Mouse (Mus musculus): Measurements from ENCODE around the gene Col13a1.
A peak's percentile ranks its signal among the peaks of the same experiment; 100 is the strongest.

Gene Col13a1

DNA sequence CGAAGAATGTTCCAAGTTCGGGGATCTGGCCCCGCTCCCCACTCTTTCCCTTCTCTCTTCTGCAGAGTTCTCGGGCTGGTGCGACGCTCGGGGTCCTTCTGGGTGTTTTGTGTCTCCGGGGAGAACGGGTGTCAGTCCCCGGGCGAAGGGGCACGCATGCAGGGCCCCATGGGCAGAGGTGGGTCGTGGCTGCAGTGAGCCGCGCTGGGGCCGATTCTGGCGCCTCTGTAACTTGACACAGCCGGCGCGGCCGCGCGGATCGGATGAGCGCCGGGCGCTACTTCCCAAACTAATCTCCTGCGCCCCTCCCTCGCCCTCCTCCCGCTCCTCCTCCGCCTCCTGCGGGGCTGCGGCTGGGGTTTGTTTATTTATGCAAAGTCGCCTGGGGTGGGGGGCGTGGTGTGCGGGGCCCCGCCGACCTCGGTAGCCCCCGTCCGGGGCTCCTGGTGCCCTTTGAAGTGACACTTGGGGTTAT is at the start of gene Col13a1:
Gene Col13a1, minus strand, starts transcription at position 243 of the 475 bp plus-strand sequence.
- peak; percentile 61 for DNase-seq

DNA sequence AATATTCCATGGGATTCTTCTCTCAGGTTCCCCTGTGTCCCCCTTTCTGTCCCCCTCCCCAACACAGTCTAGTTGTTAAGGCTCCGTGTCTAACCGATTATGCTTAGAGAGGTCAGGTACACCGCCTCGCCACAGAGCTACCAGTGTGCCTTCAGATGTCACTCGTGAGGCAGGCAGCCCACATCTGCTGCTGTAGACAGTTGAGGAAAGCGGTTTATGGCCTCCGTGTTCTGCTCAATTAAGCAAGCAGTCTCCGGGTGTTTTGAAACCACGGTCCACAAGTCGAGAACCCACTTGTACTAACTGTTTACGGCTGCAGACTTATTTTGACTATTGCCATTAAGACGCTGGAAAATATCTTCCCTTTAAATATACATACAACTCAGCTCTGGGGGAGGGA is 48.8 kb upstream of the Col13a1 start:
- DNase-seq = no peak

DNA sequence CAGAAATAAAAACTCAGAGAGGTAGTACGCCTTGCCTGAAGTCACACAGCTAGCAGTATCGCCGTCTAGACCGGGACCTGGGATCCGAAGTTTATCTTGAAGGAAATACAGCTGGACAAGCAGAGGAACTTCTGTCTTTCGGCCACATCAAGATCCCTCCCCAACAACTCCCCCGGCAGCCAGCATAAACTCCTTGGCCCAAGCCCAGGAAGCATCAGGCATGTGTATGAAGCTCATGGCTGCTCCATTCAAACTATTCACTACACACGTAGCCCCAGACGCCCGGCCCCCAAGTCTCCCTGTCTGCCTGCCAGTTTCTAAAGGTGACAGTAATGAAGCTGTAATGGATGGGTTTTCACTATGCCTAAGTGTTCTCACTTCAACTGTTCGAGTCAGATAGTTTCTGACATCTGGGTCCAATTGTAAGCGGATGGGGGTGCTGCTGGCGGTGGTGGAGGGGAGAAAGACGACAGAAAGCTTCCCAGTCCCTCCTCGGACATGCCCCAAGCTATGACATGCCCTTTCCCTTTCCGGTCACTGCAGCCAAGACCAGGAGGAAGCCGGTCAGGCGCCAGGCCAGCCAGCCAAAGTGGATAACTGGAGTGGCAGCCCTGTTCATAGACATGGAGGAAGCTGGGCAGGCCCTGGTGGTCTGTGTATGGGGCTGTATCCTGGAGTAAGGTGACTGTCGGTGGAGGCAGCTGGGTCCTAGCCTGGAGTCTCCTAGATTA is 45.1 kb upstream of the Col13a1 start:
- peak; percentile 87 for DNase-seq

DNA sequence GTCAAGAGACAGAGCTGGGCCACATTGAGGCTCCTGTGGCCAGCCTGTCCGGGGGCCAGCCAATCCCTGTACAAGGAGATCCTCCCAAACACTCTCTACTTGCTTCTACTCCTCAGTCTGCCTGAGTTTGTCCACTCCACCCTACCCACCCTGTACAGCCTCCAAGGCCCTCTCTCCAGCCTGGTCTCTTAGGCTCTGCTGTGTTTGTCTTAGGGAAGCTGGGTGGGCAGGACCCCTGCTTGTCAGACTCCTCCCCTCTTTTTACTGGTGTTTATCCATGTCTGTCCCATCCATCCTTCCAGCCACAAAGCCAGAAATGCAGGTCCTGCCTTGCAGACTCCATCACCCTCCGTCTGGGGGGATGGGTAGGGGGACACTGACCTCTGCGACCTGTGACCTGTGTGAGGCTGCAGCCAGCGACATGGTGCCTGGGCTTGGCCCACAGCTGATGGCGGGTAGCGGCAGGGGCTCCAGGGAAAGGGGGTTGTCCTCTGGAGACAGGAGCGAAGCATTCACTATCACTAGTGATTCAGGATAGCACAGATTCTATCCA is 41.2 kb upstream of the Col13a1 start:
- DNase-seq = peak; percentile 9

DNA sequence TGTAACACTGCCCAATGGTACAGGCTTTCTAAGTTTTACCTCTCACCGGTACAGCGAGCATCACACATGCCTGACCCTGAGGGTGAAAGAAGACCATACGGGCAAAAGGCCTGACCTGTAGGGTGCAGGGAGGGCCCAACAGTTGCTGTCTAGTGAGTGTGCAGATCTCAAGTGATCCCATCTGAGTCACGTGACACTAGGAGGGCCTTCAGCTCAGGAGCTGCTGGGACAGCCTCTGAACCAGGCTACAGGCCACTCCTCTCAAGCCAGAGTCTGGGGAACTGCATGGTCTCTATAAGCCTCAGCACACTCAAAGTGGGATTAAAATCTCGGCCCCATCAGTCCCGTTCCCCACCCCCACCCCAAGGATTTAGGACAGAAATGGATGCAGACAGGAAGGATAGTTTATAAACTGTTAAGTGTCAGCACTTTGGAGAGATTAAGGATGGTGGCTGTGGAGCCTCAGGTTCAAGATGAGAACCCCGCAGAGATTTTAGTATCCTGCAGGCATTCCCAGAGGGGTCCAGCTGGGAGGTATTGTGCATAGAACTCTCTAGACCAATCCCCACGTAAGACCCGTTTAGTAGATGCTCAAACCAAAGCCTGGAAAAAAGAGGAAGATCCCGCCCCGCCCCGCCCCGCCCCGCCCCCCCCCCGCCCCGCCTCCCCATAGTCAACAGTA is 40.6 kb upstream of the Col13a1 start:
- DNase-seq = peak; percentile 26

DNA sequence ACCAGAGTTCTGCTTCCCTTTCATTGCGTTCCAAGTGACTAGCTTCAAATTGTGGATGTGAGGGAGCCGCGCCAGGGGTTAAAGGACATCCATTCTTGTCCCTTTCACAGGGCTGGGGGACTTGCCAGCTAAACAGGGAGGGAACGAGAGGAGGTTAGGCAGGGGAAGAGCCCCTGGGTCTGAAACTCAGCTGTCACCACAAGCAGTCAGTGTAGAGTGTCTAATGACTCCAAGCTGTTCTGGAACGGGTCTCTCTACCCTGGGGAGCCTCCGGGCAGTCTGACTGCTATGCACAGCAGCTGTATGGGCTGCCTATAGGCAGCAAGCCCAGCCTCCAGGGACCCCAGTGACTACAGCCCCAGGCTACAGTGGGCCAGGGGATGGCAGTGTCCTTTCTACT is 38.0 kb upstream of the Col13a1 start:
- peak; percentile 70 for DNase-seq

DNA sequence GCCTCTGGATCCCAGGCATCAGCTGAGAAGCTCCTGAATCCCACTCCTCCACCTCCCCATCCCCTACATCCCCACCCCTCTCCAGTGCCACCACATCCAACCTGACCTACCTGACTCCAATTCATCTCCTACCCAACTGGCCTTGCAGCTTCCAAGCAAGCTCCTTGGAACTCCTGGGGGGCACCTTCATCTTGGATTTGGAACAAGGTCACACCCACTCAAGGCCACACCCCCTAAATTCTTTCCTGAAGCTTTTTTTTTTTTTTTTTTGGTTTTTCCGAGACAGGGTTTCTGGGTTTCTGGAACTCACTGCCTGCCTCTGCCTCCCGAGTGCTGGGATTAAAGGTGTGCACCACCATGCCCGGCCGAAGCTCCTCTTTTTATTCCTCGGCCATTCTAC is 34.3 kb upstream of the Col13a1 start:
- DNase-seq = no peak

DNA sequence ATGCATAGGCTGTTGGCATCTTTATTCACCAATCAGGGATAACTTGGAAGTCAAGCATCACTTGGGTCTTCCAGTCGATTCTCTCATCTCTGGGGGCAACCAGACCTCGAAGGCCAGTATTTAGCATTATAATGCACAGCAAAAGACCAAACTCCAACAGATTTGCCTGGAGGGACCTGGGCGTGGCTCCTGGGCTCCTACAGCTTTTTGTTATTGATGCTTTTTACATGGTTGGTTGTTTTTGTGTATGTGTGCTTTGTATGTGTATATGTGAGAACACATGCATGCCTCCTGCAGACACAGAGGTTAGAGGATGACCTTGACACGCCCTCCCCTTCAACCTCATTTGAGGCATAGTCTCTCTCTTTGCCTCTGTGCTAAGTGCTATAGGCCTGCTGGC is 33.5 kb upstream of the Col13a1 start:
- DNase-seq = no peak

DNA sequence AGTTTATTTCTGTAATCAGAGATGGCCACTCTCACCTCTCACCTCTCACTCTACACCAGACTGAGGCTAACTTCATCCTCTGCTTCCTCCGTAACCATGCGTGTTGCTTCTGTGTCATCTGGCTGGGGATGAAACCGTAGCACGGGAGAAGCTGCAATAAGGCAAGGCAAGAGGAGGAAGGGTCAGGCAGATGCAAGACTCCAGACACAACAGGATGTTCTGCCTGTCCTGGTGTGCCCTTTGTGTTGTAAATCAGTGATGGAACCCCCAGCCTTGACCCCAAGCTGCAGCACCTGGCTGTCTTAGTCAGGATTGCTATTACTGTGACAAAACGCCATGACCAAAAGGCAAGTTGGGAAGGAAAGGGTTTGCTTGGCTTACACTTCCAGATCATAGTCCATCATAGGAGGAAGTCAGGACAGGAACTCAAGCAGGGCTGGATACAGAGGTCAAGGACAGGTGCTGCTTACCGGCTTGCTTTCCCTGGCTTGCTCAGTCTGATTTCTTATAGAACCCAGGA is 31.1 kb upstream of the Col13a1 start:
- DNase-seq = no peak

DNA sequence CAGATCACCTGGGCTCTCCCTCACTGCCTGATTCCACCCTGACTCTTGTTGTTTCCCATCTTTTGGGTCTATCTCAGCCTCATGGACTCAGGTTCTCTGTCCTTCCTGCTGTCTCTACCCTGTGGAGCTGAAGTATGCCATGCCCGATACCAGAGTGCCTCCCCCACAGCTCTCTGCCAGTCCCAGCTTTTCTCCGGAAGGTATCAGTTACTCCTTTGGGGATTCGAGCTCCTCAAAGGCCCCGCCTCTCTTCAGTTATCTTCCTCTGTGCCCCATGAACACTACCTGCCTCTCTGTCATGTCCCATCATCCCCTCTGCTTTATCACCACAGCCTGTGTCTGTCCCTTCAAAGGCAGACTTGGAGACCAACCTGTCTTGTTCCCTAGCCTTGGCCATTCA is 29.1 kb upstream of the Col13a1 start:
- no peak for DNase-seq

DNA sequence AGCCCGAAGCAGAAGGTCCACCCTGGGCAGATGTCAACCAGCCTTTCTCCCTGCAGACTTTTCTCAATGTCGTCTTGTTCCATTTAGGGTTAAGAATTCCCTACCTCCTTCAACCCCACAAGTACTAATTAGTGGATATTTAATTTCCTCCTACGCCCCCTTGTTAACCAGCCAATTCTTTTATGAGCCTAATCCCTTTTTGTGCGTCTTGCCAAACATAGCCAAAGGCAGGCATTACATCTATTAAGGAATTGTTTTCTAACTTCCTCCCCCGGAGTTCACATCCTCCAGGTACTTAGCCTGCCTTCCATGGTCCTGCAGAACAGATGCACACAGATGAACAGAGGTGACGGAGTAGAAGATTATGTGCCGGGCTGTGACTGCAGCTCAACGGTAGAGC is 27.5 kb upstream of the Col13a1 start:
- DNase-seq = no peak

DNA sequence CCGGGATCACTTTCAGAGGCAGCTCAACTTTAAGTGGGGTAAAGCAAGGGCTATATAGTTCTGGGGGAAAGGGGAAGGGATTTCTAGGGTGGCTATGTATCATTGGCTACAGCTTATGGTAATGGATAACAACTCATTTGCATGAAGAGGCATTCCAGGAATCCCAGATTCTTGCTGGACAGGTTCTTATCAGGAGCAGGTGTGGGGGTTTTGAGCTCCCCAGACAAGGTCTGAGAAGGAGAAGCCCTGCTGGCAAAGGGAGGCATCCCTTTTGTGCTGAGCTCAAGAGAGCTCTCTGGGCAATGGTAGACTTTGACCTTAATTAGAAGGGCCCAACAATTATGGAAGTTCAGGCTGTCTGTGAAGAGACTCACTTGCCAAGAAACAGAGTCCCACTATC is 21.3 kb upstream of the Col13a1 start:
- DNase-seq = no peak

DNA sequence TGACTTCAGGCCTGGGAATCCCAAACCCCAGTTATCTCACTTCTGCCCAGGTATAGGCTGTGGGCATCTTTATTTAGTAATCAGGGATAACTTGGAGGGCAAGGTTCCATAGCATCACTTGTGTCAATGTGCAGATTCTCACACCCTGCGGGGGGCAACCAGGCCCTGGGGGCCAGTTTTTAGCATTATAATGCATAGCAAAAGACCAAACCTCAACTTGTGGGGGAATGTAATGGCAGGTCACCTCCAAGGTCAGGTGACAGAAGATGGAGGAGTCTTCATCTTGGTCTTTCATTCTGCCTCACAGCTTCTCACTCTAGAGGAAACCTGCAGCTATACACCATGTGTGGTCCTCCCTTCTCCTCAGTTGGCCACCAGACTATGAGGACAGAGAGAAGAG is 20.9 kb upstream of the Col13a1 start:
- DNase-seq = no peak

DNA sequence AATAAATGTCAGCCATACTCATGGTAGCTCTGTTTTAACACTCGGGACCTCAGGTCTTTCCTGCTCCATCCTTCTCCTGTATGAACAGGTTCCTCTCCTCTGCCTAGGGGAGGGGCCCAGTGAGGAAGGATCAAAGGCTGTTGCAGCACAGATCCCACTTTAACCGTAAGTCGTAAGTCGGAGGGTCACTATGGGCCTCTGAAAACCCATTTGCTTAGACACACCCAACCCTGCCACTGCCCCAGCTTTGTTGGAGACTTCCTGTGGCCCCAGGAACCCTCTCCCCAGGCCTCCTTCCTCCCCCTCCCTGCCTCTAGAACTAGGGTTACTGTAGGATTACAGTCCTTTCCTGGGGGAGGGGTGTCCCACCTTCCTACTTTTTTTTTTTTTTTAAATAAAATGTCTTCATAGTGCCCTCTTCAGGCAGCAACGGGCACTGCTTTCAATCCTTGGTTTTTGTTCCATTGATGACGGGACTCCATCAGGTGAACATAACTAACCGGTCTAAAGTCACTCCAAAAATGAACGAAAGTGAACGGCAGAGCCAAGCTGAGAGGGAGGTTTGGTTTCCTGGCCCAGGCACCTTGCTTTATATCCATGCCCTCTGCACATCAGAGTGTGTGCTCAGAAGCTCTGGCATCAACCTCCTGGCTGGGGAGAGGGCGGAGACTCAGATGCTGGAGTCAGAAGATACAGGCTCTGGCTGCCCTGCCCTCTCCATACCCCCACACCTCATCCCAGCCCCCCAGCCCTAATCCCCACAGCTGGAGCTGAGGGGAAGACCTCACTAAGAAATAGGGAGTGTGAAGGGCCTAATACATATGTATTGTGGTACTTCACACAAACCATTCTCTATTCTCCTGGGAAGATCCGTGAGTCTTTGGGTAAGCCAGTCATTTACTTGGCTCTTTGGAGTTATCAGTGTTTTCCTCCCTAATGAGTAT is 12.8 kb upstream of the Col13a1 start:
- no peak for DNase-seq

DNA sequence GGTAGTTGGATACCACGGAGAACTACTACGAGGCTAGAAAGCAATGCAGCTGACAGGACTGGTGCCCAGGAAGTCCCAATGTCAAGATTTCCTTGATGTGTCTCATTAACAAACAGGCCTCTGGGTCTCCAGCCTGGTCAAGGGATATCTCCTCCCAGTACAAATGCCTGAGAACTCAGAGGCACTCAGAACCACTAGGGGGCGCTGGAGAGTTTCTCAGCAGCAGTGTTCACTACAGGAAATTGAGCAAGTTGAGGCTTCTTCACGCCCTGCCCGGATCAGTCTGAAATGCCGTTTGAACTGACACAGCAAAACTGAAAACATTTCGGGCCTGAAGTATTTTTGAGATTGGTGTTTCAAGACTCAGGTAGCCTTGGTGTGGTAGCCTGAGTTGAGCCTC is 1.5 kb upstream of the Col13a1 start:
- DNase-seq = peak; percentile 95

DNA sequence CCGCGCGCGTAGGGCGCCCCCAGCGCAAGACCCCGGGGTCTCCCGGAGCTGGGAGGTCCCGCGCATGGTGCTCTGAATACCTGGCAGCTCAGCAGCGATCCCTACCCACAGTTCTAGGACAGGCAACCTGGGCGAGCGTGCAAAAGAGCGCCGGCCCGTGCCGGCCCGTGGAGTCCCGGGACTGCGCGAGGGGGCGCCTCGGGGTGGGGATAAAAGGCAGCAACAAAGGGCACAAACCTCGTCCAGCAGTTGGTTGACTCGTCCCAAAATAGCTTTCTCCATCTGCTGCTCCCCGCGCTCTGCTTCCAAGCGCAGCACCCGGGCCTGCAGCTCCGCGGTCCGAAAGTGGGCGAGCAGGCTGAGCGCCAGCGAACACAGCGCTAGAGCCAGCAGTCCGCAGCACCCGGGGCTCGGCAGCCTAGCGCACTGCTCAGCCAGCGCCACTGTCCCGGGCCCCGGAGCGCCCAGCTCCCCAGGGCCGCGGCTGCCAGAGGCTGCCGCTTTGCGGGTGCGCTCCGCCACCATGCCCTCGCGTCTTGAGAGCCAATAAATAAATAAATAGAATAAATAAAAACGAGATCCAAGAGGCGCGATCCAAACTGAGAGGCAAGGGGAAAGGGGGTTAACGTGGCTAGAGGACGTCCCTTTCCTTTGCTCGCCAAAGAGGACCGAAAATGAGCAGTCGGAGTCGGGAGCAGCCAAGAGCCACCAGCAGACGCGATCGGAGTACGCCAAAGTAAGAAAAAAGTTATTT is 619 bp downstream of the Col13a1 start:
- DNase-seq = peak; percentile 57

DNA sequence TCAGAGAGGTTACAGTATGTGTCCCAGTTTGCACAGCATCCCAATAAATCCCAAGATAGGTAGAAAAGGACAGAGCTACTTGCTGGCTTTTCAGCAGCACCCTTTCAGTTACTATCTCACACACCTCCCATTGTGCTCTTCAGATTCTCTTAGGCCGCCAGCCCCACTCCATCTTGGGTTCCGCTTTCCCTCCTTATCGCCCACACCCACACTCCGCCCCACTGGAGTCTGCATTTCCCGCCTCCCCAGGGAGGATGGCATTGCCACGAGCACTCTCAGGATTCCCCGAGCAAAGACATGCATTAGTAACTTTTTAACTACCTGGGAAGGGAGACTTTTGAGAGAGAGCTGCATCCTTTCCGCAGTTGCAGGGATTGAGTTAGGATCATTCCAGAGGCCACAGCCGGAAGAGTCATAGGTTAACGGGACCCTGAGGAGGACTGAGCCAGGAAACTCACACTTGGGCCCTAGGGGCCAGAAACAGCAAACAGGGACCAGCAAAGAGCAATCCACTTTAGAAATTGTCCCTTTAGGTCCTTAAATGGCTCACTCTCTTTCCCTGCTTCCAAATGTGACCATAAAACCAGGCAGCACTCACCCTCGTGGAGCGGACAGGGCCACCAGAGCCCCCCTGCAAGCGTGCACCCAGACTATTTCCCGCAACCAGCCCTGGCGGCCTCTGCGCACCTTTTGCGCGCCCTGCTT is 1.4 kb downstream of the Col13a1 start:
- no peak for DNase-seq

DNA sequence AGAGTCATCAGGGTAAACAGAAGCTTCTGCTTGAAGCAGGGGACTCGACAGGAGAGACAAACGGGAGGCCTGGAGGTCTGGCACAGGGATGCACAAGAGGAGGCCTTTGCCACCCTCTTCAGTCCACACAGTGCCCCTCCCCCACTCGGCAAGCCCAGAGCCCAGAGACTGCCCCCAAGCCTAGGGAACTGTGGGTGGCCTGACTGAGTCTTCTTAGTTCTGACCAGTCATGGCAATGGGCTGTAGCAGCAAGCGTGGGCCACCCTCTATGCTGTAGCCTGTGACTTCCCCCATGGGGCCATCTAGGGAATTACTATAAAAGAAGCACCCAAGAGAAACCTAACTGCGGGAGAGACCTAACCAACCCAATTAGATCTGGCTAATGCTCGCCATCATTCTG is 1.9 kb downstream of the Col13a1 start:
- peak; percentile 79 for DNase-seq

DNA sequence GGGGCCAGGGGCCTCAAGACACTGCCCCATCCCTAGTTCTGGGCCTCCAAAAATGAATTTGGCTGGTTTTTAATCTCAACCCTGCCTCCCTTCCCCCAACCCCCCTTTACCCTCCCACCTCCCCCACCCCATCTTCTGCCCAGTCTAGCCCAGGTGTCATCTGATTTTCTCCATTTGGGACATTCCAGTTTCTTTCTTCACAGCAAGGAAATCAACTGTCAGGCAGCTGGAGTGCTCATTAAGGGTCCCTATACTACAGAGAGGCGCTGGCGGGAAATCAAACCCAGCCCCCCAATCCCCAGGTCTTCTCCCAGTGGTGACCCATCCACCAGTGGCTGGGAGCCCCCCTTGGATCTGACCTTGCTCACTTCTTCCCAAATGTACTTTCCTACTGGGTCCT is 4.3 kb downstream of the Col13a1 start:
- DNase-seq = peak; percentile 48

DNA sequence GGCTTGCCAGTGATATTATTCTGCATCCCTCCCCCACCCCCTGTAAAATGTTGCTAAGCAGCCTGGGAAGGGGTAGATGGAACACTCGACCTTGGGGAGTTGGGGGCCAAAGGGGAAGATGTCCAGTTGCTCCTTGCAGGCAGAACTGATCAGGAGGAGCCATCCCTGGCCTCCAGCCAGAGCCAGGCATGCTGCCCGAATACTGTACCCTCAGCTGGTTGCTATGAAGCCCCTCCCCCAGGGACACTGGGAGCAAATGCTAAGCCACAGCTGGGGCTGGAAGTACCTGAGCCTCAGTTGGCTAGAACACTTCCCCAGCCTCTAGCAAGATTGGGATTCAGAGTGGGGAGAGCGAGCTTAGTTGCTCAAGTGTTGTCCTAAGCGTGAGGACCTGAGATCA is 6.9 kb downstream of the Col13a1 start:
- DNase-seq = no peak

DNA sequence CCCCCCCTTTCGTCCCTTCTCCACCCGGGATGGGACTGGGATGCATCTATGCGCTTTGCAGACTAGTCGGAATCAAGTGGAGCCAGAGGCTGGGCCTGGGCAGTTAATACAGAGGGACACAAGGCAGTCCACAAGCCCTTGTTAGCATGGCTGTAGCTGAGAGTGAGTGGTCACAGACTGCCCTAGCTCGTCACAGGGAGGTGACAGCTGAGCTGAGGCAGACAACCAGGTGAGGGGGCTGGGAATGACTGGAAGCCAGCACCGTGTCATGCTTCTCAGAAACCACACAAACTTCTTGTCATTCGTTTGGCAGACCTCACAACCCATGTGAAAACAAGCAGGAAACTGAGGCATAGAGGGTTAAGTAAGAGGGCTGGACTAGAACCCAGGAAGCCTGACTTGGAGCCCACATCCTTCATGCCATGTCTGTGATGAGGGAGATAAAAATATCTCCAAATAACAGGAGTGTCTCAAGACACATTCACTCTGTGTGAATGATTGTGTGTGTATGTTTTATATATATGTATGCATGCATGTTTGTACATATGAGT is 10.8 kb downstream of the Col13a1 start:
- DNase-seq = no peak
